Mouse (Mus musculus): Measurements from ENCODE around the gene Dnmt1.

Dnmt1 gene

DNA sequence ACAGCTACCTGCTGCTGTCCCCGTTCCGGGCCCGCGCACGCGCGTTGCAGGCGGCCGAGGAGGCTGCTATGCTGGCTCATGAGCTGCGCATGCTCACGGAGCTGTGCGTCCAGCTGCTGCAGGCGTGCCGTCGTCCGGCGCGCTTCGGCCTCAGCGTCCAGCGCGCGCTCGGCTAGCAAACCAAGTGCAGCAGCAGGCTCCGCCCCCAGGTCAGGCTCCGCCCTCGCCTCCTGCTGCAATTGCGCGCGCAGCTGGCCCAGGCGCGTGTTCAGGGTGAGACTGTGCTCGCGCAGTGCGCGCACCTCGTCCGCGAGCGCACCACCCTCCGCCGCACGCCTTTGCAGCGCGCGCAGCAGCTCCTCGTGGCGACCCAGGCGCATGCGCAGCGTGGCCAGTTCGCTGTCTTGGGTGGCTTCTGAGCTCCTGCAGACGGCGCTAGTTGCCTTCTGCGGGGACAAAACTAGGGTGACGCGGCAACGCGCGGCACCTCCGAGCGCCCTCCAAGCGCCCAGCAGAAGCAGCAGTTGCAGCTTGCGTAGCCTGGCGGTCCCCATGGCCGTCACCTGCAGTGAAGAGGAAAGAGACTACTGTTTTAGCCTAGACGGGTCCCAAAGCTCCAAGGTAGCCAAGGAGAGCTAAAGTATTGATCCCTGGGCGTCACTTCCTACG, 81.5 kb downstream of the Dnmt1 start:
- DNase-seq: peak; percentile 98

DNA sequence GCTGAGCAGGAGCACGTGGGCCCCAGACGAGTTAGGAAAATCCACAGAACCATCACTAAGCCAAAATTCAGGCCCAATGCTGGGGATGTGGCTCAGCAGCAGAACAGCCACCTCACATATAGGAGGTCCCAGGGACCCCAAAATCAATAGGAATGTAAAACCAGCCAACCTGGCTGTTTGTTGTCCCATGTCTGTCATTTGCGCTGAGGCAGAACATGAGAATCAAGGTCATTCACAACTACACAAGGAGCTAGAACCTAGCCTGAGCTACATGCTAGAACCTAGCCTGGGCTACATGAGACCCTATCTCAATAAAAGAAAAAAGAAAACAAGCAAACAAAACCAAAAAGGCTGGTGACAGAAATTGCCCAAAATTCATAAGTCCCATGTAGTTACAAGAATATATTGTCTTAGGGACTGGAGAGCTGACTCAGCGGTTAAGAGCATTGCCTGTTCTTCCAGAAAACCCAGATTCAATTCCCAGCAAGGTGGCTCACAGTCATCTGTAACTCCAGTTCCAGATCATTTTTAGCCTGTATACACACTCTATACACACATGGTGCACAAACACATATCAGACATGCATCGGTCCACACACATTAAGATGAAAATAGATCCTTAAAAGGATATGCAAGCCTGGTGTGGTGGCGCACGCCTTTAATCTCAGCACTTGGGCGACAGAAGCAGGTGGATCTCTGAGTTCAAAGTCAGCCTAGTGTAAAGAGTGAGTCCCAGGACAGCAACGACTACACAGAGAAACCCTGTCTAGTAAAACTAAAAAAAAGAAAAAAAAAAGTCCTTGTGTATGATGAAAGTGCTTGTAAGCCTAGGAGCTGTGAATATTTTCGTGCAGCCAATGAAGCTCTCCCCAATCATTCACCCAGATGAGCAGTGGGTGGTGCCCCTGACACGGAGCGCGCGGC, 82.3 kb downstream of the Dnmt1 start:
- DNase-seq: peak; percentile 31

- no peak for DNase-seq
These were observed 83.2 kb downstream of the Dnmt1 start for GRCm38 (mm10) chr9:20876318-20877117.

DNA sequence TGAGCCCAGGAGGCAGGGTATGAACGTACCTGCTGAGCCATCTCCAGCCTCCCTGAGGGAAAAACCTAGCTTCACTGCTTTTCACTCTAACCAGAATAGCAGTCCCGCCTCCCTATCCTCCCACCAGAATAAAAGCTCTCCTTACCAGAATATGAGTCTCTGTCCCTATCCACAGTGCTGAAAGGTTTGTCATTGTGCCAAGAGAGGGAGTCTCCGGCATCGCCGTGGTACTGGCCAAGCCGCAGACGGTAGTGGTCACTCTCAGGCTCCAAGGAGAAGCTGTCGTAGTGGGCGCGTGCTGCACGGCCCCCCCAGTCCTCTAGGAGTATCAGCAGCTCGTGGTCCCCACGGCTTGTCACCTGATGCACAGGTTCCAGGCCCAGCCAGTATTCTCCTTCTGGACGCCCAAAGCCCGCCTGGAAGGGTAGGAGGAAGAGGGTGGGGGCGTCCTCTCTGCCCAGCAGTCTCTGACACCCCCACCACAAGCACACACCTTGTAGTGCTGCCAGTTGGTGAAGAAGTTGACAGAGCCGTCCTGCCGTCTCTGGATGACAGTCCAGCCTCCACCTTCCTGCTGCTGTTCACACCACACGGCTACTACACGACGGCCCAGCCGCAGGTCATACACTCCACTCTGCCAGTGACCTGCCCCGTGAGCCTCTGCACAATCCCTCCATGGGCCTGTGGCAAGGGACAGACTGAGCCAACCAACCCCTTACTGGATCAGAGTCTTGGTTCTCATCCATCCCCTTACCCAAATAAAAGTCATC, 84.5 kb downstream of the Dnmt1 start:
- DNase-seq: no peak

DNA sequence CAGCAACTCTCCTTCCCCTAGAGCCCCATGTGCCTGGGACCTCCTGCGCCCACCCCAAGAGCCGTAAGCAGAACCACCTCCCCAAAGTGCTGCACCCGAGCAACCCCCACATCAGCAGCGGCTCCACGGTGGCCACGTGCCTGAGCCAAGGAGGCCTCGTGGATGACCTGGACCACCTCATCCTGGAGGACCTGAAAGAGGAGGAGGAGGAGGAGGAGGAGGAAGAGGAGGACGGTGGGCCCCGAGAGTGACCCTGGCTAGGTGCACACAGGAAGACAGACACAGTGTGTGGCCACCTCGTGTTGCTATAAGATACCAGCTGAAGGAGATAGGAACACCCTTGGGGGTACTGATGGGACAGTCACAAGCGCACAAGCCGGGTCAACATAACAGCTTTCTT, 86.2 kb downstream of the Dnmt1 start:
- DNase-seq: no peak

- no peak for DNase-seq
These were observed 86.7 kb downstream of the Dnmt1 start for GRCm38 (mm10) chr9:20872991-20873390.

- DNase-seq: no peak
These were observed 89.2 kb downstream of the Dnmt1 start for GRCm38 (mm10) chr9:20870211-20871173.

- no peak for DNase-seq
These were observed 90.4 kb downstream of the Dnmt1 start for GRCm38 (mm10) chr9:20869246-20869645.

GRCm38 (mm10) chr9:20868448-20869001, 91.2 kb downstream of the Dnmt1 start, which contains the start of gene A230050P20Rik:
A230050P20Rik (plus strand) TSS chr9:20868642.
- peak; percentile 70 for DNase-seq

DNA sequence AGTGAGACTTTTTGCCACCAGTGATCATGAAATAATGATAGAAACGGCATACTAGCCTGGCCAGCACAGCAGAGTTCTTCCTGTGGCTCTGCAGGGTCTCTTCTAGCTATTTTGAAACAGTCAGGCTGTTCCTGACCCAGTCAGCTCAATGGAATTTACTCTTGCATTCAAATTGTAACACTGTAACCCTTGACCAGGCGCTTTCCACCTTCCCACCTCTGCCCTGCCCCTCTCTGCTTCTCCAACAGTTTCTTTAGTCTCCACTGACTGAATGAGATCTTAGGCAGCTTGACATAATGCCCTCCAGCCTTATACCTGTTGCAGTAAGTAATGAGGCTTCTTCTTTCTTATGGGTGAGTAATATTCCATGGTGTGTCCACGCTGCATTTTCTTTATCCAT, 92.8 kb downstream of the Dnmt1 start:
- DNase-seq: no peak

- DNase-seq: no peak
These were observed 97.5 kb downstream of the Dnmt1 start for GRCm38 (mm10) chr9:20862225-20862624.

DNA sequence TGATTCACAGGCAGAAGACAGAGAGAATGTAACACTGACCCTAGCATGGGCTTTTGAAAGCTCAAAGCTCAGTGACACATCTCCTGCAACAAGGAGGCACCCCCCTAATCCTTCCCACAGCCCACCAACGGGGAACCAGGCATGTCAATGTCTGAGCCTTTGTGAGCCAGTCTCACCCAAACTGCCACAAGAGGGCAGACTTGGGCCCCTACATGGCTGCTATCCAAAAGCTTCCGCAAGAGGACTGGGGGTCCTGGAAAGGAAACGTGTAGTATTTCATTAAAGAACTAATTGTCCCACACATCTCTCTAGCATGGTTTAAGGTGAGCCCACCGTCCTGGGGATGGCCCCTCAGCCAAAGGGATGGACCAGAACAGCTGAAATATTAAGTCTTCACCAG, 97.9 kb downstream of the Dnmt1 start:
- no peak for DNase-seq

- DNase-seq: no peak
These were observed 99.8 kb downstream of the Dnmt1 start for GRCm38 (mm10) chr9:20859926-20860325.

Data from cerebellum, adult 8-10 months (tissue).